Mouse (Mus musculus): ENCODE data around the gene Cracr2b. TPM values are rescaled to one million over a fixed set of nuclear protein-coding genes. Genes with fewer than 3 reads are reported as not detected.

Gene Cracr2b
- total and polyA plus RNA-seq, 3 experiments, result 15.4 to 35.0 (median 19.4) TPM

DNA sequence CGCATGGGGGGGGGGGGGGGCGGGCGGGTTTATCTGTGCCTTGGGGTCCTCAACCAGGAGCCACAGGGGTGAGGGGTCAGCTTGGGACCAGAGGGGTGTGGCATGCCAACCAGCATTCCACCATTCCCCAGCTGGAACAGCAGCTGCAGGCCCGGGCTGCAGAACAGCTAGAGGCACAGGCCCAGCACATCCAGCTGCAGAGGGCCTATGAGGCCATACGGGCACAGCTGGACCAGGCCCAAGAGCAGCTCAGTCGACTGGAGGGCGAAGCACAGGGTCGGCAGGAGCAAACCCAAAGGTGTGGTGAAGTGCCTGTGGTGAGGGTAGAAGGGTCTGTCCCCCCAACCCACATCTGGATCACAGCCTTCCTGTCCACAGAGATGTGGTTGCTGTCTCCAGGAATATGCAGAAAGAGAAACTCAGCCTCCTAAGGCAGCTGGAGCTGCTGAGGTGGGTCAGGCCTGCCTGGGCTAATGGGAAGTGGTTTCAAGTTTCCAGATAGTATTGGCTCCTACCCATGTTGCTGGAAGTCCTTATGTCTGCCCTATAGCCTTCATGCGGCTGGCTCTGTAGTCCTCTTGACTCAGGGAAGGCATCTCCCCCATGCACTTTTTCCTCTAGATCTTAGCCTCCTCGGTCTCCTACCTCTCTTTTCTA, 4.6 kb downstream of the Cracr2b start:
- peak in 1 of 2 experiments; percentile 59 for DNase-seq
- Histone ChIP-seq H3K4me3 (peak overlapping the region; percentile 52; the same call in 1 of the 2 replicates), H3K27me3 (ENCODE audit: control insufficient read depth, insufficient read depth, low read length) (no peaks in the 10 kb centered on the region), H3K36me3 (ENCODE audit: control insufficient read depth, insufficient read depth, low read length) (peaks cover under 1% of the 10 kb centered on the region; the same call in 1 of the 2 replicates), H3K4me1 (ENCODE audit: control insufficient read depth, insufficient read depth, low read length) (peaks cover 26% of the 10 kb centered on the region), H3K79me2 (replicated peaks; ENCODE audit: control insufficient read depth, insufficient read depth, low read length) (no peaks in the 10 kb centered on the region; the same call in 1 of the 2 replicates), H3K27ac (peak overlapping the region; percentile 63), H3K9ac (ENCODE audit: low read depth, low read length) (peak overlapping the region; percentile 32)
- WGBS, result 39% methylated on average over 10 of the region's 10 CpGs
- intact Hi-C loops (cut with DNase I), result no loop called here
- TF ChIP-seq CTCF (IDR thresholded peaks at IDR 0.05) (no peak), POLR2A (IDR thresholded peaks at IDR 0.05; ENCODE audit: insufficient read depth, low read depth, low read length) (no peak), EP300 (IDR thresholded peaks at IDR 0.05; ENCODE audit: insufficient read depth, low read depth, low read length) (no peak)

GRCm38 (mm10) chr7:141466045-141466394, 5.1 kb downstream of the Cracr2b start:
- Histone ChIP-seq H3K79me2 (replicated peaks; ENCODE audit: control insufficient read depth, insufficient read depth, low read length) (no peaks in the 10 kb centered on the region; the same call in 1 of the 2 replicates), H3K27ac (peak overlapping the region; percentile 63), H3K4me3 (no peak overlapping the region), H3K9ac (ENCODE audit: low read depth, low read length) (0 out of 2 replicates have a peak overlapping the region, but pooled peaks have one; percentile 6), H3K36me3 (ENCODE audit: control insufficient read depth, insufficient read depth, low read length) (no peaks in the 10 kb centered on the region; the same call in 1 of the 2 replicates), H3K4me1 (ENCODE audit: control insufficient read depth, insufficient read depth, low read length) (peaks cover 23% of the 10 kb centered on the region), H3K27me3 (ENCODE audit: control insufficient read depth, insufficient read depth, low read length) (no peaks in the 10 kb centered on the region)
- 34% methylated on average over 7 of the region's 7 CpGs for WGBS
- peak; percentile 47; the same call in 1 of the 2 replicates for TF ChIP-seq POLR2A (IDR thresholded peaks at IDR 0.05; ENCODE audit: insufficient read depth, low read depth, low read length)
- no peak for TF ChIP-seq EP300 (IDR thresholded peaks at IDR 0.05; ENCODE audit: insufficient read depth, low read depth, low read length)
- intact Hi-C loops (cut with DNase I), result no loop called here
- peak; percentile 61 to 72 for DNase-seq

DNA sequence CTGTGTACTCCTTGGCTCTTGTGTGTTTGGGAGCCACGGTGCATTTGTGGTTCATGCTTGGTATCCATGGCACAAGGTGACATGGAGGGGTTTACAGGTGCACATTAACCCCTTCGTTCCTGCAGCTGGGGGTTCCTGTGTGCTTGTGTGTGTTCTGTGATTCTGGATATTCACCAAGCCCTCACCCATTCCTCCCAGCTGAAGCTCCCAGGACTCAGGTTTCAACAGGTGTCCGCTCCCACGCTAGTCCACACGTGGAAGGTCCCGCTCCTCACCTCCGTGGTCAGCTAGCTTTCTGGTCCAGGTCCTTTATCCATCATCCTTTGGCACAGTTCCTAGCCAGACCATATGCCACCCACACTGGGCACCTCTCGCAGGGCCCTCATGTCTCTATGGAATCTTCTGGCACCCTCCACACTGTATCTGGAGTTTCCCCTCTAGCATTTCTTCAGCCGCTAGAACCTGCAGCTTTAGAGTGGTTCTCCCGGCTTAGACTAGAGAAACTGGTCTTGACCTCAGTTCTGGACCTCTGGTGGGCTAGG, 5.8 kb downstream of the Cracr2b start:
- no peaks in the 10 kb centered on the region for H3K27me3 ChIP-seq (ENCODE audit: control insufficient read depth, insufficient read depth, low read length)
- DNase-seq, result no peak
- H3K36me3 ChIP-seq (ENCODE audit: control insufficient read depth, insufficient read depth, low read length), result no peaks in the 10 kb centered on the region; the same call in 1 of the 2 replicates
- H3K4me3 ChIP-seq, result peak overlapping the region; percentile 82
- H3K27ac ChIP-seq, result peak overlapping the region; percentile 98
- WGBS, result 60% methylated on average over 10 of the region's 10 CpGs
- intact Hi-C loops (cut with DNase I), result no loop called here
- H3K79me2 ChIP-seq (replicated peaks; ENCODE audit: control insufficient read depth, insufficient read depth, low read length), result no peaks in the 10 kb centered on the region; the same call in 1 of the 2 replicates
- peak overlapping the region; percentile 37 for H3K9ac ChIP-seq (ENCODE audit: low read depth, low read length)
- TF ChIP-seq CTCF (IDR thresholded peaks at IDR 0.05), result no peak
- no peak for TF ChIP-seq EP300 (IDR thresholded peaks at IDR 0.05; ENCODE audit: insufficient read depth, low read depth, low read length)
- TF ChIP-seq POLR2A (IDR thresholded peaks at IDR 0.05; ENCODE audit: insufficient read depth, low read depth, low read length), result no peak
- H3K4me1 ChIP-seq (ENCODE audit: control insufficient read depth, insufficient read depth, low read length), result peaks cover 23% of the 10 kb centered on the region

DNA sequence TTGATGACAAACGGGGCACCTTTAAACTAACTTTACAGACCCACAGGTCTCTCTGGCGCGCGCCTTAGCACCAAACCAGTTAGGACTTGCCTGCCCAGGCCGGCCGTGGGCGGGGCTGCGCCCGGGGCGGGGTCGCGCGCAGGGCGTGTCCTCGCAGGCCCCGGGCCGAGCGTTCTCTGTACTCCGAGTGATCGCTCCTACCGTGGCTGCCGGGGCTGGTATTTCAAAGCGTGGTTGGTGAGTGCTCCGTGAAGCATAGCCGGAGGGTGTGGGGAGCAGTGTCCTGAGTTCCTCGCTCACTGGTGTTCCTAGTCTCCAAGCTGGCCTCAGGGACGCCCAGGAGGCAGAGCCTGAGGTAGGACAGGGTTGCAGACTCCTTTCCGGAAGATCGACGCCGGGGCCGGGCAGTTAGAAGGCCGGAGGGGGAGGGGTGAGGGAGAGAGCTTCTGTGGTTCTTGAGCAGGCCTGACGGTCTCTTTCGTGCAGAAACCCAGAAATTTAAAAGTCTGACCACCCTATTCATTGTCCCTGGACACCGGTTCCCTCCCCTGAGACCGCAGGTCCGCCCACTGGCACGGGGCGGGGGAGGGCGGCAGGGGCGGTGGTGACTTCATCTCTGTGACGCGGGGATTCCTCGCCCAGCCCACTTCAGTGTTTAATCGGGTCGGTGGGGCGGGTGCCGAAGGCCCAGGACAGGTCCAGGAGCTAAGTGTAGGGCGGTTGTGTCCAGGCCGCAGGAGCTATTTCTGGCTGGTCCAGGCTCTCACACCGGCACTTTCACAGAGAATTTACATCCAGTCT, 6.5 kb downstream of the Cracr2b start, which contains the start of gene Cd151:
TSS of gene Cd151 (plus strand) at position 163 of the 801 bp plus-strand sequence.
- Histone ChIP-seq H3K79me2 (replicated peaks; ENCODE audit: control insufficient read depth, insufficient read depth, low read length) (no peaks in the 10 kb centered on the region; the same call in 1 of the 2 replicates), H3K36me3 (ENCODE audit: control insufficient read depth, insufficient read depth, low read length) (no peaks in the 10 kb centered on the region; the same call in 1 of the 2 replicates), H3K4me3 (peak within 1 kb of the TSS; percentile 82), H3K4me1 (ENCODE audit: control insufficient read depth, insufficient read depth, low read length) (peaks cover 21% of the 10 kb centered on the region), H3K27ac (peak within 1 kb of the TSS; percentile 98), H3K9ac (ENCODE audit: low read depth, low read length) (peak within 1 kb of the TSS; percentile 75), H3K27me3 (ENCODE audit: control insufficient read depth, insufficient read depth, low read length) (no peaks in the 10 kb centered on the region)
- intact Hi-C loops (cut with DNase I), result no loop called here
- peak; percentile 95 for DNase-seq
- no peak for TF ChIP-seq EP300 (IDR thresholded peaks at IDR 0.05; ENCODE audit: insufficient read depth, low read depth, low read length)
- peak; percentile 89 for TF ChIP-seq POLR2A (IDR thresholded peaks at IDR 0.05; ENCODE audit: insufficient read depth, low read depth, low read length)
- under 1% methylated on average over 52 of the region's 52 CpGs for WGBS

GRCm38 (mm10) chr7:141468164-141468521, 7.2 kb downstream of the Cracr2b start:
- peak overlapping the region; percentile 98 for H3K27ac ChIP-seq
- DNase-seq, result peak in 1 of 2 experiments; percentile 58
- H3K79me2 ChIP-seq (replicated peaks; ENCODE audit: control insufficient read depth, insufficient read depth, low read length), result no peaks in the 10 kb centered on the region; the same call in 1 of the 2 replicates
- intact Hi-C loops (cut with DNase I), result no loop called here
- peak overlapping the region; percentile 82 for H3K4me3 ChIP-seq
- peaks cover 19% of the 10 kb centered on the region for H3K4me1 ChIP-seq (ENCODE audit: control insufficient read depth, insufficient read depth, low read length)
- no peak for TF ChIP-seq CTCF (IDR thresholded peaks at IDR 0.05)
- TF ChIP-seq EP300 (IDR thresholded peaks at IDR 0.05; ENCODE audit: insufficient read depth, low read depth, low read length), result no peak
- no peak for TF ChIP-seq POLR2A (IDR thresholded peaks at IDR 0.05; ENCODE audit: insufficient read depth, low read depth, low read length)
- peak overlapping the region; percentile 75 for H3K9ac ChIP-seq (ENCODE audit: low read depth, low read length)
- no peaks in the 10 kb centered on the region for H3K27me3 ChIP-seq (ENCODE audit: control insufficient read depth, insufficient read depth, low read length)
- no peaks in the 10 kb centered on the region; the same call in 1 of the 2 replicates for H3K36me3 ChIP-seq (ENCODE audit: control insufficient read depth, insufficient read depth, low read length)
- 3% methylated on average over 5 of the region's 5 CpGs for WGBS
